Mouse (Mus musculus) brain, embryonic 14.5 days (tissue): Measurements from ENCODE around the gene Col24a1.

Experiments used
- CTCF ChIP-seq: fragments of 200-500 bp; IDR thresholded peaks from 2 replicates; pipeline ENCODE4 v1.5.1; 2012; ENCODE audit warnings: inconsistent platforms, mild to moderate bottlenecking, moderate library complexity, borderline replicate concordance; ENCODE audit not compliant: insufficient read depth, insufficient read length; ENCODE audit errors: extremely low read depth
- POLR2A ChIP-seq: fragments of 200-500 bp; IDR thresholded peaks from 2 replicates; pipeline ENCODE4 v1.6.1; 2012; ENCODE audit warnings: mild to moderate bottlenecking, inconsistent platforms, borderline replicate concordance; ENCODE audit not compliant: poor library complexity, insufficient read depth, insufficient read length, severe bottlenecking; ENCODE audit errors: extremely low read depth

GRCm38 (mm10) chr3:145462351-145462750 is 170.1 kb downstream of the Col24a1 start:
- TF ChIP-seq POLR2A = no peak
- no peak for TF ChIP-seq CTCF
